Mouse (Mus musculus) CH12.LX (cell line): ENCODE measurements at regions not wholly inside any gene's neighbourhood (a gene's known extent, or its start where the extent isn't known, plus 50 kb on each side); places are given as distances from the start of the nearest gene placed in this dataset.

ENCODE experiments used
- DNase-seq: peaks from one replicate; pipeline ENCODE4 v3.0.0-alpha.2; 2013; ENCODE audit errors: extremely low read depth
- H3K27ac ChIP-seq: 2 replicates; pipeline ENCODE4 v1.5.1; 2012; ENCODE audit warnings: low read depth, mild to moderate bottlenecking, control low read depth, moderate library complexity; ENCODE audit not compliant: insufficient read depth
- H3K27me3 ChIP-seq: replicated peaks from 2 replicates; pipeline ENCODE3; 2012; ENCODE audit warnings: inconsistent platforms
- H3K36me3 ChIP-seq, 2 experiments: replicated peaks in 1 of 2; 2 replicates each; pipeline versions ENCODE3 to v1.6.1; 2012; ENCODE audit warnings: inconsistent platforms in 1 of 2, low read length in 1 of 2, mild to moderate bottlenecking in 1 of 2, mixed read lengths in 1 of 2, moderate library complexity in 1 of 2; ENCODE audit not compliant: control insufficient read depth in 1 of 2, insufficient read depth in 1 of 2
- H3K4me1 ChIP-seq, 2 experiments: 2 replicates each; pipeline ENCODE4 v1.6.1; 2012; ENCODE audit warnings: inconsistent platforms in 1 of 2, moderate library complexity in 1 of 2; ENCODE audit not compliant: insufficient read depth in 2 of 2, control insufficient read depth in 1 of 2
- H3K4me2 ChIP-seq: 2 replicates; pipeline ENCODE4 v1.6.1; 2012; ENCODE audit warnings: low read depth, mild to moderate bottlenecking, control low read depth; ENCODE audit not compliant: poor library complexity, insufficient read depth, severe bottlenecking
- H3K4me3 ChIP-seq, 3 experiments: fragments of 150-350 bp in 1 of 3; sonication (generic) in 1 of 3; replicated peaks in 1 of 3; 2 replicates each; pipeline versions ENCODE3 to v1.5.1; 2011 to 2012; ENCODE audit warnings: low read depth in 2 of 3, low read length in 2 of 3, mild to moderate bottlenecking in 2 of 3, moderate library complexity in 2 of 3, control low read depth in 1 of 3, improper control_type of control experiment in 1 of 3, inconsistent platforms in 1 of 3, mixed read lengths in 1 of 3; ENCODE audit not compliant: poor library complexity in 1 of 3
- H3K79me2 ChIP-seq: replicated peaks from 2 replicates; pipeline ENCODE4 v1.6.1; 2012; ENCODE audit warnings: mild to moderate bottlenecking, moderate library complexity; ENCODE audit not compliant: control insufficient read depth, poor library complexity, insufficient read depth, severe bottlenecking; ENCODE audit errors: extremely low read depth
- H3K9ac ChIP-seq: 2 replicates; pipeline ENCODE4 v1.6.1; 2012; ENCODE audit warnings: low read depth, mild to moderate bottlenecking, control low read depth, moderate library complexity; ENCODE audit not compliant: insufficient read depth
- H3K9me3 ChIP-seq: replicated peaks from 2 replicates; pipeline ENCODE3; 2012; ENCODE audit warnings: low read length, inconsistent platforms, mixed read lengths
- CHD1 ChIP-seq: IDR thresholded peaks from 2 replicates; pipeline ENCODE4 v1.6.1; 2012; ENCODE audit warnings: low read depth, low read length, improper control_type of control experiment, inconsistent platforms
- CTCF ChIP-seq, 2 experiments: IDR thresholded peaks in 1 of 2; conservative IDR thresholded peaks in 1 of 2; 2 replicates each; pipeline ENCODE4 v1.5.1; 2011 to 2012; ENCODE audit warnings: low read depth in 2 of 2, low read length in 2 of 2, improper control_type of control experiment in 1 of 2, inconsistent platforms in 1 of 2, mild to moderate bottlenecking in 1 of 2, moderate library complexity in 1 of 2
- ETS1 ChIP-seq: conservative IDR thresholded peaks from 2 replicates; pipeline ENCODE4 v1.6.1; 2012; ENCODE audit warnings: low read depth, mild to moderate bottlenecking, inconsistent platforms, low read length, improper control_type of control experiment, moderate library complexity
- GABPA ChIP-seq: IDR thresholded peaks from 2 replicates; pipeline ENCODE4 v1.6.1; 2012; ENCODE audit warnings: low read depth, low read length, improper control_type of control experiment, inconsistent platforms; ENCODE audit not compliant: insufficient replicate concordance
- HCFC1 ChIP-seq: IDR thresholded peaks from 2 replicates; pipeline ENCODE4 v1.6.1; 2012; ENCODE audit warnings: low read depth, mild to moderate bottlenecking, inconsistent platforms, low read length, improper control_type of control experiment
- IRF4 ChIP-seq: IDR thresholded peaks from 2 replicates; pipeline ENCODE4 v1.6.1; 2014; ENCODE audit warnings: low read depth, mild to moderate bottlenecking, inconsistent platforms, low read length, improper control_type of control experiment
- JUND ChIP-seq: conservative IDR thresholded peaks from 2 replicates; pipeline ENCODE4 v1.6.1; 2011; ENCODE audit warnings: low read depth, low read length, improper control_type of control experiment
- KAT2A ChIP-seq: IDR thresholded peaks from 2 replicates; pipeline ENCODE4 v1.6.1; 2012; ENCODE audit warnings: low read length, improper control_type of control experiment, inconsistent platforms; ENCODE audit not compliant: insufficient replicate concordance
- MAFK ChIP-seq: IDR thresholded peaks from 2 replicates; pipeline ENCODE4 v1.6.1; 2011; ENCODE audit warnings: low read length, improper control_type of control experiment; ENCODE audit not compliant: insufficient replicate concordance
- MAX ChIP-seq: IDR thresholded peaks from 2 replicates; pipeline ENCODE4 v1.6.1; 2011; ENCODE audit warnings: low read length, improper control_type of control experiment
- MAZ ChIP-seq: IDR thresholded peaks from 2 replicates; pipeline ENCODE4 v1.6.1; 2012; ENCODE audit warnings: low read depth, mild to moderate bottlenecking, inconsistent platforms, low read length, improper control_type of control experiment, moderate library complexity
- MEF2A ChIP-seq: IDR thresholded peaks from 2 replicates; pipeline ENCODE4 v1.6.1; 2014; ENCODE audit warnings: low read depth, mild to moderate bottlenecking, inconsistent platforms, low read length, improper control_type of control experiment, borderline replicate concordance
- MXI1 ChIP-seq: IDR thresholded peaks from 2 replicates; pipeline ENCODE4 v1.6.1; 2011; ENCODE audit warnings: mild to moderate bottlenecking, low read depth, low read length, improper control_type of control experiment
- MYC ChIP-seq: IDR thresholded peaks from 2 replicates; pipeline ENCODE4 v1.6.1; 2011; ENCODE audit warnings: low read depth, mild to moderate bottlenecking, improper control_type of control experiment, low read length
- PAX5 ChIP-seq: IDR thresholded peaks from 2 replicates; pipeline ENCODE4 v1.6.1; 2012; ENCODE audit warnings: low read length, inconsistent platforms, mixed read lengths
- POLR2A ChIP-seq: IDR thresholded peaks from 2 replicates; pipeline ENCODE4 v1.6.1; 2011; ENCODE audit warnings: low read depth, mild to moderate bottlenecking, improper control_type of control experiment, low read length
- RAD21 ChIP-seq: IDR thresholded peaks from 2 replicates; pipeline ENCODE4 v1.6.1; 2011; ENCODE audit warnings: low read depth, mild to moderate bottlenecking, low read length, improper control_type of control experiment, moderate library complexity
- RCOR1 ChIP-seq: conservative IDR thresholded peaks from 2 replicates; pipeline ENCODE4 v1.6.1; 2012; ENCODE audit warnings: low read depth, mild to moderate bottlenecking, inconsistent platforms, low read length, improper control_type of control experiment
- SIN3A ChIP-seq: IDR thresholded peaks from 2 replicates; pipeline ENCODE4 v1.6.1; 2012; ENCODE audit warnings: low read length, improper control_type of control experiment, inconsistent platforms
- SMC3 ChIP-seq: IDR thresholded peaks from 2 replicates; pipeline ENCODE4 v1.6.1; 2011; ENCODE audit warnings: low read depth, low read length, improper control_type of control experiment
- TBP ChIP-seq: conservative IDR thresholded peaks from 2 replicates; pipeline ENCODE4 v1.6.1; 2011; ENCODE audit warnings: low read depth, low read length, improper control_type of control experiment
- TCF12 ChIP-seq: IDR thresholded peaks from 2 replicates; pipeline ENCODE4 v1.6.1; 2014; ENCODE audit warnings: low read depth, mild to moderate bottlenecking, inconsistent platforms, low read length, improper control_type of control experiment
- UBTF ChIP-seq: IDR thresholded peaks from 2 replicates; pipeline ENCODE4 v1.6.1; 2012; ENCODE audit warnings: low read depth, mild to moderate bottlenecking, inconsistent platforms, low read length, improper control_type of control experiment, moderate library complexity
- USF2 ChIP-seq: conservative IDR thresholded peaks from 2 replicates; pipeline ENCODE4 v1.6.1; 2011; ENCODE audit warnings: low read depth, low read length, improper control_type of control experiment
- ZC3H11A ChIP-seq: IDR thresholded peaks from 2 replicates; pipeline ENCODE4 v1.6.1; 2012; ENCODE audit warnings: low read depth, mild to moderate bottlenecking, inconsistent platforms, low read length, improper control_type of control experiment
- ZKSCAN1 ChIP-seq: IDR thresholded peaks from 2 replicates; pipeline ENCODE4 v1.6.1; 2012; ENCODE audit warnings: low read depth, inconsistent platforms, low read length, improper control_type of control experiment, borderline replicate concordance
- ZMIZ1 ChIP-seq: IDR thresholded peaks from 2 replicates; pipeline ENCODE4 v1.6.1; 2012; ENCODE audit warnings: low read depth, mild to moderate bottlenecking, inconsistent platforms, low read length, improper control_type of control experiment
- ZNF384 ChIP-seq: IDR thresholded peaks from 2 replicates; pipeline ENCODE4 v1.6.1; 2012; ENCODE audit warnings: low read depth, low read length, improper control_type of control experiment, inconsistent platforms
- dilution Hi-C: fragments of 300-500 bp; cut with MboI; formaldehyde crosslinking; loops from 2 replicates; pipeline ENCODE4 v1.14.3; 2020; ENCODE audit warnings: low sequenced_read_pairs; ENCODE audit not compliant: extremely low pct_unique_long_range_greater_than_20kb, extremely low pct_ligation_motif_present
- in situ Hi-C: fragments of 300-500 bp; cut with MboI; formaldehyde crosslinking; loops from 3 replicates; pipeline ENCODE4 v1.14.3; 2019; ENCODE audit warnings: low sequenced_read_pairs, low pct_ligation_motif_present, low pct_unique_long_range_greater_than_20kb, mixed read lengths

DNA sequence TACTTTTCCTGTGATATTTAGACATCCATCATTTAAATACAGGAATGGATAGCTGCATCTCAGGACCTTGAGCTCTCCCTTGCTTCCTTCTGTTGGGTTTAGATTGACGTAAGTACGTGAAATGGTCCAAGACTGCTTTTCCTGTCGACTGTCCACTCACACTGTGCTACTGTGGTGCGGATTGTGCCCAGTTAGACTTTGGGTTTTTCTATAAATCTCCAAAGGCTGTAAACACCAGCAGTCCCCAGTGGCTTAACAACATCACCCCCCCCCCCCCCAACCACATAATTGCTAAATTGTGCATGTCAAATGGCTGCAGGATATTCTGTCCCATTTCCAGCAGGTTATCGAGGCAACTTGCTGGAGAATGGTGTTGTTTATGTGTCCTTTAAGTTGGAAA is 806.6 kb upstream of the Pou3f3 start:
- Histone ChIP-seq H3K4me2 (no peak overlapping the region), H3K79me2 (no peaks in the 10 kb centered on the region), H3K27ac (no peak overlapping the region), H3K4me3 (no peak overlapping the region), H3K4me1 (no peaks in the 10 kb centered on the region), H3K27me3 (no peaks in the 10 kb centered on the region), H3K9ac (no peak overlapping the region), H3K9me3 (peaks cover 62% of the 10 kb centered on the region), H3K36me3 (no peaks in the 10 kb centered on the region)
- TF ChIP-seq MAZ = no peak
- TF ChIP-seq GABPA = no peak
- TF ChIP-seq KAT2A = no peak
- TF ChIP-seq POLR2A = no peak
- TF ChIP-seq JUND = no peak
- TF ChIP-seq MAFK = no peak
- TF ChIP-seq ZKSCAN1 = no peak
- no peak for TF ChIP-seq ZMIZ1
- no peak for TF ChIP-seq CTCF (conservative IDR thresholded peaks at IDR 0.05 in 1 of 2, IDR thresholded peaks at IDR 0.05 in 1 of 2; ENCODE audit: low read depth in 2 of 2, low read length in 2 of 2)
- TF ChIP-seq IRF4 = no peak
- no peak for TF ChIP-seq HCFC1
- no peak for TF ChIP-seq ZNF384
- TF ChIP-seq TCF12 = no peak
- TF ChIP-seq MYC = no peak
- in situ Hi-C loops = no loop called here
- DNase-seq = no peak
- dilution Hi-C loops = no loop called here

DNA sequence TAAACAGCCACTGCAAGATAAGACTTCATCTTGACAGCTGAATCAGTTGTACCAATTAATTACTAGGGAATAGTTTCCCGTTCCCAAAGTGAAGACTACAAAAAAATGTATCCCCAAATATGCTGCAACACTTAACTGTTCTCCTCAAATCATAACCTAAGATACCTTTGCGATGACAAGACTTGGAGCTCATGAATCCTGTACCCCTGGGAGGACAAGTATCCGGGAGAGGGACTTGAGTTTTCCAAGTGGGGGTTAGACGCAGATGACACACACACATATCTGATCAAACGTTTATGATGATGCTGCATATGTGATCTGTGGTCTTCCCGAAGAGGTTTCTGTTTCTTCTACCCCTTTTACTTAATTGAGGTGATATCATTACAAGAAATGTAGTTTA is 805.6 kb upstream of the Pou3f3 start:
- Histone ChIP-seq H3K27me3 (no peaks in the 10 kb centered on the region), H3K36me3 (no peaks in the 10 kb centered on the region), H3K4me2 (no peak overlapping the region), H3K9me3 (peaks cover 69% of the 10 kb centered on the region), H3K9ac (no peak overlapping the region), H3K79me2 (no peaks in the 10 kb centered on the region), H3K4me1 (no peaks in the 10 kb centered on the region), H3K27ac (no peak overlapping the region), H3K4me3 (no peak overlapping the region)
- no peak for DNase-seq
- in situ Hi-C loops = no loop called here
- TF ChIP-seq UBTF = no peak
- no peak for TF ChIP-seq ZMIZ1
- TF ChIP-seq CHD1 = no peak
- no peak for TF ChIP-seq RCOR1
- TF ChIP-seq MAFK = no peak
- TF ChIP-seq ZC3H11A = no peak
- TF ChIP-seq PAX5 = no peak
- TF ChIP-seq SMC3 = no peak
- no peak for TF ChIP-seq TBP
- TF ChIP-seq RAD21 = no peak
- TF ChIP-seq MXI1 = no peak
- no peak for TF ChIP-seq TCF12
- no peak for TF ChIP-seq USF2
- no peak for TF ChIP-seq MEF2A
- no peak for TF ChIP-seq SIN3A
- no peak for TF ChIP-seq ETS1
- TF ChIP-seq MAX = no peak
- dilution Hi-C loops = no loop called here
